Mouse (Mus musculus) thymus, adult 18-20 months (tissue): ENCODE data around the gene Mllt3.
"Not testable (repeated sequence)": the region's sequence is repeated elsewhere in the genome, so short reads cannot be mapped to it uniquely, and the experiment has no call there.

ENCODE experiments used
- DNase-seq, 2 experiments: peaks; one replicate each; pipeline ENCODE4 v3.0.0; 2022; ENCODE audit warnings: mixed read lengths in 2 of 2

Mllt3 gene

GRCm38 (mm10) chr4:88011870-88012572 is 21.1 kb downstream of the Mllt3 start:
- no peak for DNase-seq

GRCm38 (mm10) chr4:88010441-88010840 is 22.7 kb downstream of the Mllt3 start:
- no peak for DNase-seq

GRCm38 (mm10) chr4:88005801-88006200 is 27.4 kb downstream of the Mllt3 start:
- no peak for DNase-seq

- no peak for DNase-seq
Observed at GRCm38 (mm10) chr4:88003159-88003948, 29.8 kb downstream of the Mllt3 start.

- no peak for DNase-seq
Observed at GRCm38 (mm10) chr4:87991710-87992109, 41.5 kb downstream of the Mllt3 start.

GRCm38 (mm10) chr4:87990940-87991339 is 42.2 kb downstream of the Mllt3 start:
- DNase-seq: no peak

GRCm38 (mm10) chr4:87985281-87985680 is 47.9 kb downstream of the Mllt3 start:
- DNase-seq: no peak

- DNase-seq: no peak
Observed at GRCm38 (mm10) chr4:87984589-87984988, 48.6 kb downstream of the Mllt3 start.

GRCm38 (mm10) chr4:87984091-87984490 is 49.1 kb downstream of the Mllt3 start:
- DNase-seq: no peak

- DNase-seq: no peak
Observed at GRCm38 (mm10) chr4:87982578-87982977, 50.6 kb downstream of the Mllt3 start.

- no peak for DNase-seq
Observed at GRCm38 (mm10) chr4:87977820-87978448, 55.2 kb downstream of the Mllt3 start.

GRCm38 (mm10) chr4:87965836-87966235 is 67.3 kb downstream of the Mllt3 start:
- DNase-seq: no peak

- DNase-seq: not testable (repeated sequence)
Observed at GRCm38 (mm10) chr4:87964890-87965289, 68.3 kb downstream of the Mllt3 start.

- no peak for DNase-seq
Observed at GRCm38 (mm10) chr4:87963773-87964076, 69.4 kb downstream of the Mllt3 start.

GRCm38 (mm10) chr4:87963055-87963772 is 70.0 kb downstream of the Mllt3 start:
- no peak for DNase-seq

- DNase-seq: no peak
Observed at GRCm38 (mm10) chr4:87961872-87962271, 71.3 kb downstream of the Mllt3 start.

- DNase-seq: no peak
Observed at GRCm38 (mm10) chr4:87957852-87958251, 75.3 kb downstream of the Mllt3 start.

- no peak for DNase-seq
Observed at GRCm38 (mm10) chr4:87957198-87957597, 76.0 kb downstream of the Mllt3 start.

- no peak for DNase-seq
Observed at GRCm38 (mm10) chr4:87955132-87955531, 78.0 kb downstream of the Mllt3 start.

- no peak for DNase-seq
Observed at GRCm38 (mm10) chr4:87954421-87955083, 78.6 kb downstream of the Mllt3 start.

- DNase-seq: no peak
Observed at GRCm38 (mm10) chr4:87953736-87954135, 79.4 kb downstream of the Mllt3 start.

- DNase-seq: no peak
Observed at GRCm38 (mm10) chr4:87953268-87953667, 79.9 kb downstream of the Mllt3 start.

GRCm38 (mm10) chr4:87949451-87949850 is 83.7 kb downstream of the Mllt3 start:
- no peak for DNase-seq
